Mouse (Mus musculus): ENCODE data around the gene Dpm3.

Dpm3 gene

DNA sequence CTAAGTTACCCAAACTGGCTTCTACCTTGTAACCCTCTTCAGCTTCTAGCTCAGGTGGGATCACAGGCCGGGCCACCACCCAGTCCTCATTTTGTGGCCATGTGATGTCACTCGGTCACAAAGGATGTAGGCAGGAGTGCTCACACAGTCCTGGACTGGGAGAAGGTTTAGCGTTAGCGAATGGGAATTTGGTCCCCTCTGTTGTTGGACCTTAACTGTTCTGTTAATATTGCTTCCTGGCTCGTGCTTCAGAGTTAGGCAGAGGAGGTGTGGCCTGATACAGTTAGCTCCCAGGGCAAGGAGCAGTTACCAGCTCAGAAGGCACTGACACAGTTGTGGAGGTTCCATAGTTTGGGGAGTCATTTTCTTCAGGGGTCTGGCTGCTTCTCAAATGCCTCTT is 35.0 kb downstream of the Dpm3 start:
- no peak for DNase-seq (ENCODE audit: low spot score in 2 of 2)

DNA sequence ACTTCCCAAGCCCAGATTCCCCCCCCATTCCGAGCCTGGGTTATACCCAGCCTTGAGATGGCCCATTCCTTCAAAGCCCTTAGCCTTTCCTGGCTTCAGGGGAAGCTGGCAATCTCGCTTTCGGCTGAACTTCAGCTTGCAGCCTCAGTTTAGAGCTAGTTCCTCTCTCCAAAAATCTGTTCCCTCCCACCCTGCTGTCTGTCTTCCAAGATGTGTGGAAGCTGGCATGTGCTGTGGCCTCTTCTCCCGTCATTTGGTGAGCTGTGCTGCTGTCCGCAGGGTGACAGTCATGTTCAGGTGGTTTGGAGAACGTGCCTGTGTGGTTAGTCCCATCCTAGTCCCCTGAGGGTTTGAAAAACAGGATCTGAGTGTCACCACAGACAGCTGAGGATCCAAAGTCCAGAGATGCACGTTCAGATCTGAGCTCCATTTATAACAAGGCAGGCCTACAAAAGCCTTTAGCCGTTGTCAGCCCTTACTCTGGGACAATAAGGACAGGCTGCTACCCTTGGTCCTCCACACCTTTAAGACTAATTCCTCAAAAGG is 36.6 kb downstream of the Dpm3 start:
- no peak for DNase-seq (ENCODE audit: low spot score in 2 of 2)

DNA sequence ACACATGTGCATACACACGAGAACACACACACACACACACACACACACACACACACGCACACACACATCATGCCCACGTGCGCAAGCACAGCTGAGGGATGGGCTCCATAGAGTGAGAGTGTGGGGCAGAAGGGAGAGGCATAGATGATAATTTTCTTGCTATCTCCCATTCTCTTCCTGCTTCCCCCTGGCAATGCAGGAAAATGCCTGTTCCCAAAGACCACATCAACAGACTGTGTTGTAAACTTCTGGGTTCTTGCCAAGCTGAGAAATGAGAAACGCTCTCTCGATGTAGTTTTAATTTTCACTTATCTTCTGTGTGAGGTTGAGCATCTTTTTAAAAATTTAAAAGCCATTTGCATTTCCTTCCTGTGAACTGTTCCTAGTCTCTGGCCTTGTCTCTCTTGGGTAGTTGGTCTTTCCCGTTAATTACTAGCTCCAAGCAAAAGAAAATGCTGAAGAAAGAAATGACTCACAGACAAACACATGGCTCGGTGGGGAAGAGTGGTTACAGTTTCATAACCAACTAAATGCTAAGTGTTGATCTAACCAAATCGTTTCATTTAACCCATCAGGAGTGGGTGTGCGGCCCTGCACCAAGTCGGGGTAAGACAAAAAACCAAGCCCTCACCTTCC is 37.7 kb downstream of the Dpm3 start:
- DNase-seq (ENCODE audit: low spot score in 2 of 2): no peak

DNA sequence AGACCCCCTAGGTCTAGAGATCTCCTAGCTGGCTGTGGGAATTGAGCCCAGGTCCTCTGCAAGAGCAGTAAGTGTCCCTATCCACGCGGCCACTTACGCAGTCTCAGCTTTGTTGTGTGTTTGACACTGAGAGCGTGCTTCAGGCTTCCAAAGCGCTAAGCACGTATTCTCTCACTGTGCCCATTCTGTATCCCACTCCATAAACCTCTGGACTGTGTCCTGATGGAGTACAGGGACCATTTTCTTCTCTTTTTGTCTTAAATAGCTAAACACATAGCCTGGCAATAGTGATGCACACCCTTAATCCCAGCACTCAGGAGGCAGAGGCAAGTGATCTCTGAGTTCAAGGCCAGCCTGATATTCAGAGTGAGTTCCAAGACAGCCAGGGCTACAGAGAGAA is 39.8 kb downstream of the Dpm3 start:
- DNase-seq (ENCODE audit: low spot score in 2 of 2): no peak

DNA sequence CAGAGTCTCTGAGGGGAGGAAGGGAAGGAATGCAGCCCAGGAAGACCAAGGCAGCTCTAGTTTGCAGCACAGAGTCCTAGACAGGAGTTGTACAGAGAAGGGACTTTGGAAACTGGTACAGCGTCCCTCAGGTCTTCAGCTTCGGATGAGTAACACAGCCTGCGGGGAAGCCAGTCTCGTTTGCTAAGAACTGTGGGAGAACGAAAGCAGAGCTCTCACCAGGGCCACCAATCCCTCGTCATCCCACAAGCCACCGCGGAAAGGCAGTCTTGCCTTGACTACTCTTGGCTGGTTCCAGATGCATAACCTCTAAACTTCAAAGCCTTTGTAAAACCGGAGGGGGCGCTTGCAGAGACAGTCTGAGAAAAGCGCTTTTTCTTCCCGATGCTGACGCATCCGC is 40.3 kb downstream of the Dpm3 start:
- no peak for DNase-seq (ENCODE audit: low spot score in 2 of 2)

DNA sequence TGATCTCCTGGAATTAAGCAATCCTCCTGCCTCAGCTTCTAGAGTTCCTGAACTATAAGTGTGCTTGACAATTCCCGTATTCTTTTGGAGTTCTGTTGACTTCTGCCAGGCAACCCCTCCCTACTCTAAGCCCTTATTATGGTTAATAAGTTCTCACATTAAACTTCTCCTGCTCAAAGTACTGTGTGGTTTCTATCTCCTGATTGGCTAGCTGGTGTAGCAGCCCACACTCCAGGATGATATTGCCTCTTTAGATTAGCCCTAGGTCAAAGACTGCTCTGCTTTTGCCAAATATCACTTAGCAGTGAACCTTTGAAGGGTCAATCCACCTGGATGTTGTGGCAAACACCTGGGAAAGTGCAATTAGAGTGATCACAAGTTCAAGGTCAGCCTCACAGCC is 40.9 kb downstream of the Dpm3 start:
- no peak for DNase-seq (ENCODE audit: low spot score in 2 of 2)

DNA sequence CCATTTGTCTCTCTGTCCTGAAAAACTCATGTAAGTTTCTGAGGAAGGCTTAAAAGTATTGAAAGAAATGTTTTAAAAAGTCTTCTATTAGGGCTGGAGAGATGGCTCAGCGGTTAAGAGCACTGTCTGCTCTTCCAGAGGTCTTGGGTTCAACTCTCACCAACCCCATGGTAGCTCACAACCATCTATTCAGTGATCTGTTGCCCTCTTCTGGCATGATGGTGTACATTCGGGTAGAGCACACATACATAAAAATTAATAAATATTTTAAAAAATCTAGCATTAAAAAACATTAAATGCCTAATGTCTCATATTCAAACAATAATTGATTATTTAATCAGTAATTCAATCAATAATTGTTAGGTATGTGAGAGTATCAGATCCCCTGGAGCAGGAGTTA is 41.4 kb downstream of the Dpm3 start:
- DNase-seq (ENCODE audit: low spot score in 2 of 2): no peak

DNA sequence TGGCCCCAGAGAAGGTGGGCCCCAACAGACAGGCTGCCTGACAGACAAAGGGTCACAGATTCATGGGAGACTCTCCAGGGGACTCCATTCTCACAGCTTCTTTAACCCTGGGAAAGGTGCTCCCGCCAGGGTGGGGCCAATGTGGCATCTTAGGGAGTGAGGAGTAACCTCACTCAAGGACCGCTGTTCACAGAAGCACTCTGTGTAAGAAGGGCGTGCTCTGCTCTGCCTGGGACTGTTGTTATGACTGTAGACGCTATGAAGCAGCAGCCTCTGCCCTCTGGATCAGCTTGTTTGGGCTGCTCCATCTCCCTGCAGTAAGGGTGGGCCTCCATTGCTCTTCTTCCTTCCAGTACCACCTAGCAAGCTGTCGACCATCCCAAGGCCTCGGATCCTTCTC is 45.3 kb downstream of the Dpm3 start:
- no peak for DNase-seq (ENCODE audit: low spot score in 2 of 2)

DNA sequence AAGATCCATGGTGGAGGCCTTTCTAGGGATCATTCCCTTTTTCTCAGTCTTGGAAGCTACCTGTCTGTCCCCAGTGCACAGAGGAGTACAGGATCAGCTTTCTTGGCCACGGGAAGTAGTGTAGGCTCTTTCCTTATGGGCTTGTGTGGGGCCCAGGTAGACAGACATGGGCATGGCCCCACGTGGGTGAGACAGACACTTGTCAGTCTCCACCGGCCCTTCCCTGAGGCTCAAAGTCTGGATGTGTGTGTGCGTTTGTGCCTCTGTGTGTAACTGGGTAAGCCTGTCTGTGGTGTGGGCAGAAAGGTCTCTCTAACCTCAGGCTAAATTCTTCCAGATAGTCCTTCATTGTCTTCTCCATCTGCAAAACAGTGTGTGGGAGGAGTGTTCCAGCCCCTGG is 45.9 kb downstream of the Dpm3 start:
- DNase-seq (ENCODE audit: low spot score in 2 of 2): no peak

DNA sequence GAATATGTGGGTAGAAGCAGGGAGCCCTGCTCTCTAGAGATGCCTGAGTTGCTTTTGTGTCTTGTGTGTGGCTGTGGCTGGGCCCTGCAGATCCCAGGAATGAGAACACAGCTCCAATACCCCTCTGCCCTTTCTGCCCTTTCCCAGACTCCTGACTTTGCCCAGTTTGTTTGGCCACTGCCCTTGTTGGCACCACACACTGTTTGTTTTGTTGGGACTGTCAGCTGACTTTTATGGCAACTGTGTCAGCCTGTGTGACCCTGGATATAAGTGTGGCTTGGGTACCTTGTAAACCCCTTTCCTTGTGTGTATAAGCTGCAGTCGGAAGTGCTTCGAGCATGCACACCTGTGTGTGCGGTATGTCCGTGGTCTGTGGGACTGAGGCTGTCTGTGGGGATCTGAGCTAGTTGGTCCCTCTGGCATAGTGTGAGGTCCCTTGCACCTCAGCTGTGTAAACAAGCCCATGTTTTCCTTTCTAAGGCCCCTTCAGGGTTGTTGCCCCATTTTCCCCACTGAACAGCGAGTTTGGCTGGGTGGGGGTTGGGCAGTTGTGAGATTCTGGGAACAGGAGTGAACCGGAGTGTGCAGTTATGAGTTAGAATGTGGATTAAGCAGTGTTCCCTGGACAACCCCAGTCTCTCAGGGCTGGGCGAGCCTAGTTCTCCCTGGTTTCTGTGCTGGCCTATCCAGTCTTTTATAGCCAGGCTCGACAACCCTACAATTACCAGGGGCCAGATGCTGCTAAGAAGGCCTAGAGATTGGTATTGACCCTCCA is 46.6 kb downstream of the Dpm3 start:
- no peak for DNase-seq (ENCODE audit: low spot score in 2 of 2)

DNA sequence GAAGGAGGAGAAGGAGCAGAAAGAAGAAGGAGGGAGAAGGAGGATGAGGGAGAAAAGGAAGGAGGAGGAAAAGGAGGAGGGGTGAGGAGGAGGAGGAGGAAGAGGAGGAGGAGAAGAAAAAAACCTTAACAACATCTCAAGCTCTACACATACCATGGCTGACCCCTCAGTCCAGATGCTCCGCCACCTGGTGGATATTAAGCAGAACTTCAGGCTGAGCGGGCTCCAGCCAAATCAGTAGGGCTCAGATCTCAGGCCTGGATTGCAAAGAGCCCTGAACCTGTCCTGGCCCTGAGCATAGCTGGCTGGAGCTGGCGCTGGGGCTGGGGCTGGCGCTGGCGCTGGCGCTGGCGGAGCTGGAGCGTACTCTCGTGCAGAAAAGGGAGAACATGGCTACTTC is 48.9 kb downstream of the Dpm3 start:
- no peak for DNase-seq (ENCODE audit: low spot score in 2 of 2)

DNA sequence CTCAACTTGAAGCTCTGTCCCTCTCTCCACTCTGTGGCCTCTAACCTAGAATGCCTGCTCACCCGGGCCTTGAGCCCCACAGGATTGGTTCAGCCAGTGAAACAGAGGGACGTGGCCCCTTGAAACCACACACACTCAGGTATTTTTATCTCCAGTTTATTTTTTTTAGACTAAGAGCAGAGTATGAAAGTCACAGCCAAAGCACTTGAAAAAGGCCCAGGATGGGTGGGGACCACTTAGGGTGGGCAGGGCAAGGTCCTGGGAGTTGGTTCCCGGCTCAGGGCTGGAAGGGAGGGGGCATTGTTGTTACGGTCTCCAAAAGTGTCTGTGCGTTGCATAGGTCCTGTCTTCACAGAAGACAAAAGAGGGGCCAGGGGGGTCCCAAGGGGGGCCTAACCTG is 55.2 kb downstream of the Dpm3 start:
- no peak for DNase-seq (ENCODE audit: low spot score in 2 of 2)

DNA sequence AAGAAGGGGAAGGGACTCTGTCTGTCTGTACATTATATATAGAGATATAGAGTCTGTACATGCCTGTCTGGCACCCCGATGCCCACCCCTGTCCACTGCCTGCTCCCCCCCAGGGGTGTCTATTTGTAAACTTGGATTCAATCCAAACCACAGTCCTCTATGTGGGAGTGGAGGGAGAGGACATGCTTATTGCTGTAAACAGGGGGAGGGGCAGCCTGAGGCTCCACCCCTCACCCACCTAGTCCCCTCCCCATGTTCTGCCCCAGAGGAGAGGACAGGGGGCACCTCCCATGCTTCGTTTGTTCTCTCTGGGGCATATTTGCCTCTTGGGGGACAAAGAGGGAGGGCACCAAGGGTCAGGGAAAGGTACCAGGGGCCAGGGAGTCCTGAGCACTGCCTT is 55.6 kb downstream of the Dpm3 start:
- no peak for DNase-seq (ENCODE audit: low spot score in 2 of 2)

DNA sequence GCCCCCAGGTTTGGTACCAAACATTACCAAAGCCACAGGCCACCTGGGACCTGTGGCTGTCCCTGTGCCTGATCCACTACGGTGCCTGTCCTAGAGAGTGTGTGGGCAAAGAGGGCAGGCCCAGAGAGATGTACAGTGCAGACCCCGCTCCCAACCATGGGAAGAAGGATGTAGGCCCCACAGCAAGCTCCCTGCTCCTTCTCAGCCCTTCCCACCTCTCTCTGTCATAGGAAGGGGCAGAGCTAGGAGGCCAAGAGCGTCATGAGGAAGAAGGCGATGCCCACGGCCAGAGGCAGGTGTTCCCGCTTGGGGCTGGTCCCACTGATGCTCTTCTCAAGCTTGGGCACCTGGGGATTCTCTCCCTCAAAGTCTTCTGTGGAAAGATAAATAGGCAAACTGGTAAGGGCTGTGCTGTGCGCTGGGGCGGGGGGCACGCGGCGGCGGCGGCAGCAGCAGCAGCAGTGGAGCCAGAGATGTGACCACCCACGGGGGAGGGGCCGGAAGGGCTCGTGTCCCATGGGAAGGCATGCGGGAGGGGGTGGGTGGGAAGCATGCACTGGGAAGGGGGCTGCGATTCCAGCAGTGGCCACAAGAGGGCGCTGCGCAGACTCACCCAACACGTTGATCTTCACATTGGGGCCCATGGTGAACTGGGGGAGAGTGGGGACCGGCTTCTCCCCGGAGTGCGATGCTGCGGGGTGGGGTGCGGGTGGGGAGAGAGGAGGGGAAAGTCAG is 56.2 kb downstream of the Dpm3 start:
- peak; percentile 54 to 79 for DNase-seq (ENCODE audit: low spot score in 2 of 2)

DNA sequence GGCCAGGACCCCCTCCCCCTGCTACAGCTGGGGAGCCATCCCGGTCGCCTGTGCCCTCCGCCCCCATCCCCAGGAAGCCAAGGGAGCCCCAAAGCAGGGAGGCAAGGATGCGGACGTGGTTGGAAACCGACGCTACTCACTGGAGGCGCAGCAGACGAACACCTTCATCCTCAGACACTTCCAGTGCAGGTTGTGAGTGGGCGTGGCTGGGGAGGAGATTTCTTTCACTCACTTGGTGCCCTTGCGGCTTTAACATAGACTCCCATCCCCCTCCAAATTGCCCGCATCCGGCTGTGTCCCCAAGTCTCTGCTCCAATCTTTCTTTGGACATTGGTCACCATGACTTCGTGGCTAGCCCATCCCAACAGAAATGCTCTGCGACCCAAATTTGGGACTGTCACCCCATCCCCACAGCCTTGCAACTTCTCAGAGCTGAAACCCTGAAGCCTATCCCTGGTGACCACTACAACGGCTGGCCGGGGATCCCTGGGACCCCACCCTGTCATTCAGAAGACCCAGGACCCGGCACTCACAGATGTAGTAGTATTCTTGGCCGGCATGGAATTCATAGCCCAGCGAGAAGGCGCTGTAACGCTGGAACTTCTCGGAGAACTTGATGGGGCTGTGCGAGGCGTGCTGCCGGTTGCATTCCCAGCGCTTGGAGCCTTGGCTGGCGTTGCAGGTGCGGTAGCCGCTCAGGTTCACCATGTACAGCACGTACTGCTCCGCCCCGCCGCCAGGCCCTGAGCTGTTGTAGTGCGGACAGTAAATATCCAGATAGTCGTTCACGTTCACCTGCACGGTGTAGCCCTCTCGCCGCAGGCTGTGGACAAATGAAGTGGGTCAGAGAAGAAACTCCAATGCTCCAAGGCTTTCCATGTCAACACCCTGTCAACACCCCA is 57.0 kb downstream of the Dpm3 start:
- no peak for DNase-seq (ENCODE audit: low spot score in 2 of 2)

All from right cerebral cortex, postnatal 36 days (tissue).